Mouse (Mus musculus): ENCODE measurements around the gene Gfra1. TPM values are rescaled to one million over a fixed set of nuclear protein-coding genes. Genes with fewer than 3 reads are reported as not detected.

The Gfra1 gene
- total RNA-seq, 2 experiments from 2014 or later: not detected

- ATAC-seq (replicated peaks; ENCODE audit: poor library complexity, severe bottlenecking): no peak
Measured at GRCm38 (mm10) chr19:58341351-58341750, 114.4 kb downstream of the Gfra1 start.

DNA sequence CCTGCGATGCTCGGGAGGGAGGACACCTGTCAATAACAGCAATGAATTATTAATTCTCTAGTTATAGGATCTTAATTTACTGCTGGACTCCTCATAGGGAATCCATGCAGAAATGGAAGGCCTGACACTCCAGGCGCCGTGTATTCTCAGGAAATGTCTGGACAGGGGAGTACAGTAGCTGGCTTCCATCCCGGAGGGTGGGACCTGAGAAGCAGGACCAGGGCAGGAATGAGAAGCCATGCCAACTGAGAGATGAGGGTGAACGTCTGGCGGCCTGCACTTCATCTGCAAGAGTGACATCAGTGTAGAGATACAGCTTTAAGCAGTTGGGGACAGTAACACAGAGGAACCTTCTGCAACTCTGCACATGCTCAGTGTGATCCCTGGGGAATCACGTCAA is 115.5 kb downstream of the Gfra1 start:
- ATAC-seq (replicated peaks; ENCODE audit: poor library complexity, severe bottlenecking): no peak

- peak; percentile 82 for ATAC-seq (replicated peaks; ENCODE audit: poor library complexity, severe bottlenecking)
Measured at GRCm38 (mm10) chr19:58336802-58337201, 118.9 kb downstream of the Gfra1 start.

GRCm38 (mm10) chr19:58335585-58336530 is 119.9 kb downstream of the Gfra1 start:
- ATAC-seq (replicated peaks; ENCODE audit: poor library complexity, severe bottlenecking): no peak

- ATAC-seq (replicated peaks; ENCODE audit: poor library complexity, severe bottlenecking): no peak
Measured at GRCm38 (mm10) chr19:58329305-58329704, 126.4 kb downstream of the Gfra1 start.

- ATAC-seq (replicated peaks; ENCODE audit: poor library complexity, severe bottlenecking): no peak
Measured at GRCm38 (mm10) chr19:58328014-58328413, 127.7 kb downstream of the Gfra1 start.

- ATAC-seq (replicated peaks; ENCODE audit: poor library complexity, severe bottlenecking): no peak
Measured at GRCm38 (mm10) chr19:58316474-58316873, 139.2 kb downstream of the Gfra1 start.

DNA sequence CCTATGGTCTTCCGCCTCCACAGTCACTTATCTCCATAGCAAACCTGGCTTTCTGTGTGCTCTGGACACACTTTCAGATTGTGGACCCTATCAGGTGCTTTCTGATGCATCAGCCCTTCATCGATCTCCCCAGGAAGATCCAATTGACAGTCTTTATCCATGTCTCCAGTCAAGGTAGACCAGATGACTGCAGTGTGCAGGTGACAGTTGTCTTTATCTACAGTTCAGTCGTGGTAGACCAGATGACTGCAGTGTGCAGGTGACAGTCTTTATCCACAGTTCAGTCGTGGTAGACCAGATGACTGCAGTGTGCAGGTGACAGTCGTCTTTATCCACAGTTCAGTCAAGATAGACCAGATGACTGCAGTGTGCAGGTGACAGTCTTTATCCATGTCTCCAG is 140.0 kb downstream of the Gfra1 start:
- no peak for ATAC-seq (replicated peaks; ENCODE audit: poor library complexity, severe bottlenecking)

- ATAC-seq (replicated peaks; ENCODE audit: poor library complexity, severe bottlenecking): no peak
Measured at GRCm38 (mm10) chr19:58314631-58315030, 141.1 kb downstream of the Gfra1 start.

GRCm38 (mm10) chr19:58313785-58314184 is 141.9 kb downstream of the Gfra1 start:
- ATAC-seq (replicated peaks; ENCODE audit: poor library complexity, severe bottlenecking): no peak

DNA sequence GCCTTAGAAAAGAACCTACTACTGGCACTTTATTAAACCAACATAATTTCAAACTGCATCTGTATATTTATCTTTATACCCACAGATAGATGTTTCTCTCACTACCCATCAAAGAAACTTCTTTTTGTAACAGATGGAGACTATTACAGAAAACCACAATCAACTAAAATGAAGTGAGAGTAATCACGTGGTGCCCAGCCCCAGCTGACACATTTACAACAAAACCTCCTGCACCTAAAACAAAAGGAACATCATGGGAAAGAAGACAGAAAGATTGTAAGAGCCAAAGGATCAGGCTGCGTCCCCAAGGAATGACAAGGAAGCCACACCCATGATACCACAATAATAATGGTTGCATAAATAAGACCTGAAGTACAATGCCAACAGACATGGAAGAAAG is 143.2 kb downstream of the Gfra1 start:
- no peak for ATAC-seq (replicated peaks; ENCODE audit: poor library complexity, severe bottlenecking)

DNA sequence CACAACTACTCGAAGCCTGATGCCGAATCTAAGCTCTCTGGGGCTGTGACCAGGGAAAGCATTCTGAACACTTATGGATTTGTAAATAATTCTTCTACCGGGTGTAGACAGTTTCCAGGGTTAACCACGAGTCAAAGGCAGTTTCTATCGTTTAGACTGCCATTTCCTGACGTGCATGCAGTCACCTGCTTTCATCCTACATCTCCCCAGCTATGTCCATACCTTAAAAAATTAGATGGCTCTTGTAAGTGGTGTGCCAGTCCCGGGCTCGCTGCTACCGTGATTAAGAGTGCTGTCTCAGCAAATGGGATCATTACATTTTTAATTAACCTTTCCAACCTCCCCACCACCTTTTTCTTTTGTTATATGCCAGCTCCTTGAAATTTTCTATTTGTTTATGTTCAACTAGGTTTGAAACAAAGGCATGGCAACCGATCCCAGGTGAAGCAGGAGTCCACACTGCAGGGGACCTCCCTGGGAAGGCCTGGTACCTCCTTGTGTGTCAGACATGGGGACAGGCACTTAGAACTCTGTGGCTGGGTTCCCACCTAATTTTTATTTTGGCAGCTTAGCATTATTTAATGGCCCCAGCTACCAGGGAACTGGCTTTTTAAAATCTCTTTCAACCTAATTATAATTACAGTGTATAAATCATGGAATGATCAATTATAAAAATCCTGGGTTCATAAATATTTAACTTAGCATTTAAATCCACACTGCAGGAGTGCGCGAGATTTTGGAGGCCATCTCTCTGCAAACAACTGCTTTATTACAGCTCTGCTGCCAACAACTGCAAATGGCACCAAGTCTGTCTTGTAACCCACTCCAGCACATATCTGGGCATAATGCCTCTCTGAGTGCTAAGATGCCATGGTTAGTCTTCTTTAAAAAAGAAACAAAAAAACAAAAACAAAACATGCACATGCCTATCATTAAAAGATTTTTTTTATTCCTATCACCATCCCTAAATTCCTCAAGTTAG is 145.1 kb downstream of the Gfra1 start:
- no peak for ATAC-seq (replicated peaks; ENCODE audit: poor library complexity, severe bottlenecking)

DNA sequence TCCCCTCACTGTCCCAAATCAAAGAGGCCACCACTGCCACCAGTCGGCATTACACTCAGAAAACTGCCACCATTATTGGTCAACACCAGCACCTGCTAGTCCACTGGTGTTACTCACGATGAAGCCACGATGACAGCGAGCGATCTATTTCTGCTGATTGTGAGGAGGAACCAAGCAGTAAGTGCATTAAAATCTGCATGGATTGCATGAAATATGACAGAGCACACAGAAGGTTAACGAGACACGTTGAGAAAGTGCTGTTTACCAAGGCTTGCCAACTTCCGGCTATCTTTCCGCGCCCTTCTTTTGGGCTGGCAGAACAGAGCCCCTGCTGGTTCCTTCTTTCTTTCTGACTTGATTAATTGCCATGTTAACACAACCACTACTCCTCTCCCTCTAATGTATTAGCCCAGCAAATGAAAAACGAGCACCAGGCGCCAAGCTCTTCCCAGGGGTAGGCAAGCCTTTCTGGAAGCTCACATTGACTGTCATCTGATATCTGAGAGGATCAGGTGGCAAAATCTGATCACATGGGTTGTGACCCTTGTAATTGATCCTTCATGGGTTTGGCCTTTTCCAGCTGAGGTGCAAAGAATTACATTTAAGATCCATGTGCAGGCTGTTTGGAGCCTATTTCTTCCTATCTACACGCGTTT is 146.0 kb downstream of the Gfra1 start:
- peak; percentile 83 for ATAC-seq (replicated peaks; ENCODE audit: poor library complexity, severe bottlenecking)

DNA sequence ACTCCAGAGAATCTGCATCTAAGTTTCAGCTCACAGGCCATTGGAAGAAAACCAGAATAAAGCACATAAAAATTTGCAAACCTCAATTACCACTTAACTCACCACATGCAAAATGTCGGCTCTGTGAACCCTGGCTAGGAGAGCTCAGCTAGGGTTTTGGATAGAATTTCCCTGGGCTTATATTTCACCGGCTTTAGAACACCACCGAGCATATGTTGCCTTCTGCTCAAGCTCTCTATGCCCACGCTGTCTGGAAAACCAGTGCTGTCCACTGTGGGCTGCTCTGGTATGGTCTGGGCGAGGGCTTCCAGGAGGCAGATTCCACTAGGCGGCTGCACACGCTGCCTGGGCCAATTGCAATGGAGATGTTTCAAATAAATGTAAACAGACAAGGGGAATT is 154.6 kb downstream of the Gfra1 start:
- no peak for ATAC-seq (replicated peaks; ENCODE audit: poor library complexity, severe bottlenecking)

DNA sequence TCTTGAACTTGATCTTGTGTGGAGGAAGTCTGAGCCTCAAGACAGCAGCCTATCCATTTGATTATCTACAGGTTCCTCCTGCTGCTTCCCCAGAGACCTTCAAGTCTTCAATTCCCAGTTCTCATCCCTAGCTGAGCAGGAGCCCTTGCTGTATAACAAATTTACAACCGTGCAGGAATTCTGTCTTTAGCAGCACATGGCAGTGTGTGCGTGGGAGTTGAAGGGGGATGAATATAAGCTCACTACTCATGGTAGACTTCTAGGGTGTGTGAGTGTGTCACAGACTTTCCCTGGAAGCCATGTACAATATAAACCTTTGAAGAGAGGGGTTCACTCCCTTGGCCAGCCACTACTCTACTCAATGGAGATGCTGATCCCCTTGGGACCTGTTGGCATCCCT is 157.8 kb downstream of the Gfra1 start:
- ATAC-seq (replicated peaks; ENCODE audit: poor library complexity, severe bottlenecking): no peak

DNA sequence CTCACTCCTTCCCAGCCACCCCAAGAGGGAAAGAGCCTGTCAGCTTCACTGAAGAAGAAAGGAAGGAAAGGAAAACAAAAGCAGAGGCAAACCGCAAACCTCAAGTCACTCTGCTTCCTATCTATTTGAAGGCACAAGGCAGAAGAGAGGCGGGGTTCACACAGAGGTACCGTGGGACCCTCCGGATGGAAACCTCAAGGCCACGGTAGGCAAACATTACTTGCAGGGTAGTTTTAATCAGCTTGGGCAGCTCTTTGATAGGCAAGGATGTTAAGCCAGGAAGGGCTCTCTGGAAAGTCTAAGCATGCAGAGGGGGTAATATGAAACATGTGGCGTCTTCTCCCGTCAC is 158.9 kb downstream of the Gfra1 start:
- ATAC-seq (replicated peaks; ENCODE audit: poor library complexity, severe bottlenecking): peak; percentile 74

- 0 out of 2 replicates have a peak, but pooled peaks have one; percentile 14 for ATAC-seq (replicated peaks; ENCODE audit: poor library complexity, severe bottlenecking)
Measured at GRCm38 (mm10) chr19:58295986-58296841, 159.5 kb downstream of the Gfra1 start.

- no peak for ATAC-seq (replicated peaks; ENCODE audit: poor library complexity, severe bottlenecking)
Measured at GRCm38 (mm10) chr19:58288145-58288544, 167.6 kb downstream of the Gfra1 start.

GRCm38 (mm10) chr19:58275281-58275680 is 180.4 kb downstream of the Gfra1 start:
- ATAC-seq (replicated peaks; ENCODE audit: poor library complexity, severe bottlenecking): no peak

DNA sequence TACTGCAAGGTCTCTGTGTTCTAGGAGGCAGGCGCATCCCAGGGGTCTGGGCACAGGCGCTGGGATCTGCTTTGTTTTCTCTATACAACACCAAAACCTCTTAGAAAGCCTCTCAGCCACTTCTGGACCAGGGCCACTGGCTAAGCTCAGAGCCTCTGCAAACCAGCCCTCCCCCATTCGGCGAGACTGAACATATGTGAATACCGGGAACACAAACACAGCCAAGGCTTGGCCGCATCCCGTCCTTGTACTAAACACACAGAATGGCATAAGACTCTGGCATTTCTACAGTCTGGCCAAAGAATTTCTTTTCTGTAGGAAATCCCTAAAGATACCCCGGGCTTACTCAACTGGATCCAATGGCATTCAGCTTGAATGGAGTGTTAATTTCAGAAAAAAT is 183.9 kb downstream of the Gfra1 start:
- ATAC-seq (replicated peaks; ENCODE audit: poor library complexity, severe bottlenecking): no peak

Measured in granulocyte monocyte progenitor cell, adult 5-6 weeks (primary cell).